Mouse (Mus musculus) kidney, adult 11 months (tissue): ENCODE data around the gene Tmem81.
"Not testable (repeated sequence)": the region's sequence is repeated elsewhere in the genome, so short reads cannot be mapped to it uniquely, and the experiment has no call there.

Source experiments
- DNase-seq: peaks from one replicate; pipeline ENCODE4 v3.0.0; 2022

The Tmem81 gene

GRCm38 (mm10) chr1:132506058-132506457 lies at the start of gene Tmem81:
Gene Tmem81 (plus strand): TSS chr1:132506230.
- DNase-seq, result no peak

- no peak for DNase-seq
These were observed 41.4 kb upstream of the Tmem81 start for GRCm38 (mm10) chr1:132464651-132465050.

GRCm38 (mm10) chr1:132468926-132469325 lies 37.1 kb upstream of the Tmem81 start:
- DNase-seq, result no peak

GRCm38 (mm10) chr1:132469519-132469918 lies 36.5 kb upstream of the Tmem81 start:
- DNase-seq, result no peak

- not testable (repeated sequence) for DNase-seq
These were observed 36.0 kb upstream of the Tmem81 start for GRCm38 (mm10) chr1:132470031-132470430.

GRCm38 (mm10) chr1:132471032-132471431 lies 35.0 kb upstream of the Tmem81 start:
- no peak for DNase-seq

- DNase-seq, result no peak
These were observed 34.5 kb upstream of the Tmem81 start for GRCm38 (mm10) chr1:132471499-132471898.

GRCm38 (mm10) chr1:132472537-132472936 lies 33.5 kb upstream of the Tmem81 start:
- no peak for DNase-seq

- no peak for DNase-seq
These were observed 31.5 kb upstream of the Tmem81 start for GRCm38 (mm10) chr1:132474496-132474895.

GRCm38 (mm10) chr1:132476575-132476927 lies 29.5 kb upstream of the Tmem81 start:
- no peak for DNase-seq

GRCm38 (mm10) chr1:132476928-132477691 lies 28.9 kb upstream of the Tmem81 start, which contains the start of gene Rbbp5:
Gene Rbbp5 (plus strand): TSS chr1:132477365.
- DNase-seq, result peak; percentile 82

GRCm38 (mm10) chr1:132479438-132479837 lies 26.6 kb upstream of the Tmem81 start:
- DNase-seq, result no peak

GRCm38 (mm10) chr1:132481619-132482018 lies 24.4 kb upstream of the Tmem81 start:
- DNase-seq, result no peak

- DNase-seq, result no peak
These were observed 22.8 kb upstream of the Tmem81 start for GRCm38 (mm10) chr1:132483234-132483633.

GRCm38 (mm10) chr1:132483759-132484158 lies 22.3 kb upstream of the Tmem81 start:
- DNase-seq, result no peak

GRCm38 (mm10) chr1:132500535-132500934 lies 5.5 kb upstream of the Tmem81 start:
- no peak for DNase-seq

GRCm38 (mm10) chr1:132505155-132505554 lies 875 bp upstream of the Tmem81 start:
- no peak for DNase-seq

- DNase-seq, result no peak
These were observed 626 bp downstream of the Tmem81 start for GRCm38 (mm10) chr1:132506656-132507055.

- no peak for DNase-seq
These were observed 3.7 kb downstream of the Tmem81 start for GRCm38 (mm10) chr1:132509771-132510170.

GRCm38 (mm10) chr1:132511521-132511920 lies 5.5 kb downstream of the Tmem81 start:
- DNase-seq, result no peak

GRCm38 (mm10) chr1:132512106-132512505 lies 6.1 kb downstream of the Tmem81 start:
- DNase-seq, result no peak

GRCm38 (mm10) chr1:132515339-132515738 lies 9.3 kb downstream of the Tmem81 start:
- no peak for DNase-seq

GRCm38 (mm10) chr1:132516776-132517175 lies 10.7 kb downstream of the Tmem81 start:
- no peak for DNase-seq

- DNase-seq, result no peak
These were observed 12.6 kb downstream of the Tmem81 start for GRCm38 (mm10) chr1:132518621-132519020.

- peak; percentile 33 for DNase-seq
These were observed 13.7 kb downstream of the Tmem81 start for GRCm38 (mm10) chr1:132519734-132520133.
